Mouse (Mus musculus): ENCODE data around the gene Ttpal. TPM values are rescaled to one million over a fixed set of nuclear protein-coding genes. Genes with fewer than 3 reads are reported as not detected.
A peak's percentile ranks its signal among the peaks of the same experiment; 100 is the strongest.

The Ttpal gene
- polyA plus RNA-seq, 1 experiment from 2014 or later, result 34.4 TPM

DNA sequence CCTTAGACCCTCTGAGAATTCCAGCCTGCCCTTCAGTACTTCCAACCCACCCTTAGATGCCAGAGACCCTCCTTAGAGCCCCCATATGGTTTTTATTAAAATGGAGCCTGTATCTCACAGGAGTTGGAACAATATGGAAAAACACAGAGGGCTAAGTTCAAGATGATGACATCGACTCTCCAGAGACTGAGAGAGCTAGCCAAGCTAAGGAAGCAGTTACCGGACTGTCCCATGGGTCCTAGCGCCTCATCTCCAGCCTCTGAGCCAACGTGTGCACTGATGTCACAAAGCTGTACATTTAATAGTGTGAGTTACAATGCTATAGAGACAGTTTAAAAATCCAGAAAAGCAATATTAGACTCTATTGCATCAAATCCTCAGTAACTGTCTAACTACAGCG lies 11.1 kb upstream of the Ttpal start:
- no peak for DNase-seq (ENCODE audit: low spot score)

DNA sequence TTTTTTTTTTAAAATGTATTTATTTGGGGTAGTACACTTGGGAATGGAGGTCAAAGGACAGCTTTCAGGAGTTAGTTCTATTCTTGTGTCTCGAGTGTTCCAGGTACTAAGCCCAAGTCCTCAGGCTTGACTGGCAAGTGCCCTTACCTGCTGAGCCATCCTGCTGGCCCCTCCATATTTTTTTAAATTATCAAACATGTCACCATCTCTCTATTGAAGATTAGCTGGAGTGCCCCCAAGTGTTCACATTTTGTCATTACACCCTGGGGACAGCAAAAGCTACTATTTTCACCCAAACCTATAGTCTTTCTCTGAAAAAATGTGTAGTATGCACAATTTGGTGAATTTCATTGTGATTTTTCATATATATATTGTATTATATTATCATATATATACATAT lies 10.0 kb upstream of the Ttpal start:
- peak; percentile 43 for DNase-seq (ENCODE audit: low spot score)

GRCm38 (mm10) chr2:163593636-163594282 lies 8.4 kb upstream of the Ttpal start:
- DNase-seq (ENCODE audit: low spot score), result no peak

DNA sequence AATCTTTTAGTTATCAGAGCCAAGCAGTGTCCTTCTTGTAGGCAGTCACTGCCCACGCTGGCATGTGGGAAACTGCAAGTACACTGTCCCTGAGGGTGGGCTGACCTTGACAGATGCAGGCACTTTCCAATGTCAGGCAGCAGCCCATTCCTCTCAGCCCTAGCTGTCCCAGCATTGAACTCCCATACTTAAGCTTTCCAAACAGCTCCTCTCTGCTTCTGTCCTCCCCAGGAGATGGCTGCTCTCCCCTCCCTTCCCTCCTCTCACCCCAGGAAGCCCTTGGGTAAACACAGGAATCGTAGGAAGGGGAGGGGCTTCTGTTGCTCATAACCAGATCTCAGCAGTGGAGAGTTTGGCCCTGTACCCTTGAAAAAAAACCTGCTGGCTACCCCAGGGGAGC lies 7.0 kb upstream of the Ttpal start:
- no peak for DNase-seq (ENCODE audit: low spot score)

DNA sequence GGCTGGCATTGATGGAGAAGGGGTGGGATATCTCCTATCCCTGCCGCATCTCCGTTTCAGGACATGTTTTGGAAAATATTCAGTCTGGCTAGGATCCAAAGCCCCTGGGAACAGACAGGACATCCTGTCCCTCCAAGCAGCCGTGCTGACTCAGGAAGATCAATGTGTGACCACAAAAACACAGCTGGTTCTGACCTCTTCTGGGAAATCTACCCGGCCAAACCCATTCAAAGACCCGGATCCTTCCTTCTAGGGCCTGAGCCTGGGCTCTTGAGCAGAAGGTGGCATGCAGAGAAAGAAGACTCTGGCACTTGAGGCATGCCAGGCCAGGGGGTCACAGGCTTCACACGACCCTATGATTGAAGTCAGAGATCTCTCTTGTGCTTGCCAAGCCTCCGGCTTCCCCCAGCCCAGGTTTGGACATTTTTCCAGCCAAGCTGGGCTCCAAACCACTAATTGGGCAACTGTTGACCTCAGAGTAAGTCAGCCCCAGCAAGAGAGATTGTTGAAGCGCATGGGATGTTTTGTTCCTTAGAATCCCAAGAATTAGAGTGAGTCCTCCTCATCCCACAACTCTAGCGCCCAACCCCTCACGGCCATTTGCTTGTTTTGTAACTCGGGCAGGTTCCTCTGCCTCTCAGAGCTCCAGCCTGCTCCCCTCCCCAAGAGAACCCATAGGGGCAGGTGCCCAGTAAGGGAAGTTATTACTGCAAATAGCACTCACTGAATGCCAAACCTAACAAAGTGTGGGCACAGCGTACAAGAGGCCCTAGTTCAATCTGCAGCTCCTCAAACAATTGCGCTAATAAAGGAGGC lies 5.8 kb upstream of the Ttpal start:
- no peak for DNase-seq (ENCODE audit: low spot score)

GRCm38 (mm10) chr2:163596873-163597155 lies 5.3 kb upstream of the Ttpal start:
- DNase-seq (ENCODE audit: low spot score), result no peak

DNA sequence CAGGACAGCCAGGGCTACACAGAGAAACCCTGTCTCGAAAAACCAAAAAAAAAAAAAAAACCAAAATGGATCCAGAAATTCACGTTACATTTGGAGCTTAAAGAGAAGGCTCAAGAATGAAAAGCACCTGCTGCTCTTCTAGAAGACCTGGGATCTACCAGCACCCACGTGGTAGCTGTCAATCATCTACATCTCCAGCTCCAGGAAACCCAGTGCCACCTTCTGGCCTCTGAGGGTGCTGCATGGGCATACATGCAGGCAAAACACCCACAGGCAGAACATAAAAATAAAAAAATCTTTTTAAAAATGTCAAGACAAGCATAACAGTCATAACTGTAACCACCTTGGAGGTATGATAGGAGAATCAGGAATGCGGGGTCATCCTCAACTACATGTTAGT lies 4.5 kb upstream of the Ttpal start:
- DNase-seq (ENCODE audit: low spot score), result peak; percentile 84

- DNase-seq (ENCODE audit: low spot score), result peak; percentile 77
These were observed 2.9 kb upstream of the Ttpal start for GRCm38 (mm10) chr2:163599226-163599625.

DNA sequence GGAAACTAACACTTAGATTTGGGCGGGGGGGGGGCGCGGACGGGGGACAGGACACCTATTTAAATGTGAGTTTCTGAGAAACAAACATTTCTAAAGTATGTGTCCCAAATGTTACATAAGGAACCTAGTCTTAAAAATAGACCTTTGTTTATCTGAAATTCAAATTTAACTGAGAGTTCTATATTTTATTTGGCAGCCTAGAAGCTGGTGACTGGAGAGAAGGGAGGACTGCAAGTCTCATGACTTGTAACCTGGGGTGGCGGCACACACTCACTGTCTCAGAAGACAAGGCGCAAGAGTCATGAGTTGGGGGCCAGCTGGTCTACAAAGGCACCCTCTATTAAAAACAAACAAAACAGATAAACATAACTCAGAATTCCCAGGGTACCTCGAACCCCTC lies 1.0 kb upstream of the Ttpal start:
- DNase-seq (ENCODE audit: low spot score), result no peak

GRCm38 (mm10) chr2:163601712-163602100 lies 408 bp upstream of the Ttpal start:
- DNase-seq (ENCODE audit: low spot score), result no peak

- DNase-seq (ENCODE audit: low spot score), result no peak
These were observed 4.0 kb downstream of the Ttpal start for GRCm38 (mm10) chr2:163606161-163606560.

DNA sequence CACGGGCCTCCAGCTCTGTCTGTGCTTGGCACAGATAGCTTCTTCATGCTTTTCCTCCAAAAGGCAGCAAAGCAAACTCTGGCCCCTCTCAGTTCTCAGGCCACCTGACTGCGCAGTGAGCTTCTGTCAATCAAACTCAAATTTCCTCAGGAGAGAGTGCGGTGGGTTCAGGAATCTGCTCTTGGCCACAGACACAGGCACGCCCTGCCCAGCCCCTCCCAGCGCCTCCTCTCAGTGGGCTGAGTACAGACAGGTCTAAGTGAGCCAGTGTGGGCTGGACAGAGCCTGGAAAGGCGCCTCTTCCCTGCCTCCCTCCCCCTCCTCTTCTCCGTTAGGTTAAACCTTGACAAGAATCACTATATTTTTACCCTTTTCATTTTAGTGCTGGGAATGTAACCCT lies 5.9 kb downstream of the Ttpal start:
- DNase-seq (ENCODE audit: low spot score), result no peak

DNA sequence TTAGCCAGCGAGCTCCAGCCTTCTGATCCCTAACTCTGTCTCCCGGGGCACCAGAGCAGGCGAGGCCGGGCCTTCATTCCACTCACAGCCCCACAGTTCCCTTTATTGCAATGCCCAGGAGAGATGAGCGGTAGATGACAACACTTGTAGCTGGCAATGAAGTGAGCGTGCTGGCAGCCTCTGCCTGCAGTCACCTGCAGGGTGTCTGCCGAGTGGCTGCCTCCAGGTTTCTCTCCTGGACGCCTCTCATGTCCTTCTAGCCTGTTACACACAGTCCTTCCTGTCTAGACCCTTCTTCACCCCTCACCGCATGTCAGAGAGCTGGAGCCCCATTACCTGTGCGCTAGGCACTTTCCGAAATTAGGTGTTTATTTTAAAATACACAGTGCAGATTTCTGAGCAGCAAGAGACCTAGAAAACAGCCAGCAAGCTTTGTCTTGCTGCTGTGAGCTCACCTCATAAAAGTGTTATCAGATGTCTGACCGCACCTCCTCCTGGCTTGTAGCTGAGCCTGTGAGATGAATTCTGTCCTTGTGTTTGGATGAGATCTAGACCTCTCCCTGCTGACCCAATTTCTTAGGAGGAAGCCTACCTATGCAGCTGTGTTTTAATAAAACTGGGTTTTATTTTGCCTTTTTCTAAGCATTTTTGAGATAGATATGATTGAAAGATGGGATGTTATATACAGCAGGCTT lies 7.3 kb downstream of the Ttpal start:
- DNase-seq (ENCODE audit: low spot score), result no peak

- no peak for DNase-seq (ENCODE audit: low spot score)
These were observed 9.1 kb downstream of the Ttpal start for GRCm38 (mm10) chr2:163611176-163611575.

GRCm38 (mm10) chr2:163613206-163613605 lies 11.1 kb downstream of the Ttpal start:
- no peak for DNase-seq (ENCODE audit: low spot score)

DNA sequence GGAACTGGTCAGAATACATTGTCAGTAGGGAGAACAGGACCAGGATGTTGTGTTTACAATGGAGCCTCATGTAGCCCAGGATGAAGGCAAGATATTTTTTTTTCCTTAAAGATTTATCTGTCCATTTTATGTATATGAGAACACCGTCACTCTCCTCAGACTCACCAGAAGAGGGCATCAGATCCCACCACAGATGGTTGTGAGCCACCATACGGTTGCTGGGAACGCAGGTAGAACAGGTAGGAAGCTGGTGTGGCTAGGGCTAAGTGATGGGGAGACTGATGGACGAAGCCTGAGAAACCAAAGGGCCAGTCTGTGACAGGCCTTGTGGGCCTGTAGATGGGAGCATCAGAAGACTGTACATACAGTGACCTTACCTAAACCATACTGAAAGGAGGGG lies 11.9 kb downstream of the Ttpal start:
- DNase-seq (ENCODE audit: low spot score), result no peak

- no peak for DNase-seq (ENCODE audit: low spot score)
These were observed 13.3 kb downstream of the Ttpal start for GRCm38 (mm10) chr2:163615401-163615800.

DNA sequence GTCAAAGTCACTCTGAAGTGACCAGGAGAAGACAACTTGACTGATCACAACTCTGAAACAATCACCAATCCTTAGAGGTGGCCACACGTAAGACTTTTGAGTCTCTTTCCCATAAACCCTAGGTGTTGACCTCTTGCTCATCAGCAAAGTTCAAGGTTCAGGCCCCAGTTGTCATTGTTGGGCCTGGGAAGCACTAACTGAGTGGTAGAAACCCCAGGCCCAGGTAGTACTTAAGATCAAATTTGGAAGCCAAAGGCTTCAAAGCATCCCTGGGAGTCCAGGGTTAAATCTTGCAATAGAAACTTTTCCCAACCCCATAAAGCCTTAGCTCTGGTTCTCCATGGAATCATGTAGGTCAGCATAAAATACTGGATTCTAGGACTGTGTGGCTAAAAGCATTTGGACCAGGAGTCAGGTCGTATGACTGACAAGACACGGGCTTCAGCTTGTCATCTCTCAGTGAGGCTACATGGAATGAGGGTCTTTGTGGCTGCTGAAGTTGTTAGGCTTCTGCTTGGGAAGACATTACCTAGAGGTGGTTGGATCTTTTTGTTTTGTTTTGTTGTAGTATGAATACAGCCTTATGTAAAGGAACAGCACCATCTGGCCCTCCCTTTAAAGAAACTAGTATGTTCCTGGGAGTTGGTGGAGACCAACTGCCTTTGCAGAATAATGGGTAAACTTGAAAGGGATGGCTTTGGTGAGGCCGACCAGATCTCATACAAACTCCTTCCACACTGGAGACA lies 14.0 kb downstream of the Ttpal start:
- DNase-seq (ENCODE audit: low spot score), result no peak

DNA sequence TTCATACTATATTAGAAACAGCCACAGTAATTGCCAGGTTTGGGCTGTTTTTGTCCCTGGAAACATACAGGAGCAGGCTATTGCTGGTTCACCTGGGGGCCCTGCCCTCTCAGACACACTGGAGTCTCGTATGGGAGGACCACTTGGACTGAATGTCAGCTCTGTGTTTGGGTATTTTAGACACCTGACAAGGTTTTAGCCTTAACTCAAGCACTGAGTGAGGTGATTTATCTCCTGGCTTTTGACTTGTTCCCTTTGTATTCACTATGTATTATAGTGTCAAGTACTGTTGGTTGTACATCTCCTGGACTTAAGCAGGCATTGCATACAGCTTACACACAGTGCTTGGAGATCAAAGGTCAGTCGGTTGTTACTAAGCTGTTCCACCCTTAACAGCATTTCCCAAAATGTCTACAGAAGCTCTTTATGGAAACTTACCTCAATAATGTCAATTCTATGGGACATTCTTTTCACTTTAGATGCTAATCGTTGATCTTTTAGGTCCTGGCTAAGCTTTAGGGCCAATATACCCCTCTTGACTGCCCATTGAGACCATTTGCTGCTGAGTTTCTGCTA lies 14.6 kb downstream of the Ttpal start:
- no peak for DNase-seq (ENCODE audit: low spot score)

DNA sequence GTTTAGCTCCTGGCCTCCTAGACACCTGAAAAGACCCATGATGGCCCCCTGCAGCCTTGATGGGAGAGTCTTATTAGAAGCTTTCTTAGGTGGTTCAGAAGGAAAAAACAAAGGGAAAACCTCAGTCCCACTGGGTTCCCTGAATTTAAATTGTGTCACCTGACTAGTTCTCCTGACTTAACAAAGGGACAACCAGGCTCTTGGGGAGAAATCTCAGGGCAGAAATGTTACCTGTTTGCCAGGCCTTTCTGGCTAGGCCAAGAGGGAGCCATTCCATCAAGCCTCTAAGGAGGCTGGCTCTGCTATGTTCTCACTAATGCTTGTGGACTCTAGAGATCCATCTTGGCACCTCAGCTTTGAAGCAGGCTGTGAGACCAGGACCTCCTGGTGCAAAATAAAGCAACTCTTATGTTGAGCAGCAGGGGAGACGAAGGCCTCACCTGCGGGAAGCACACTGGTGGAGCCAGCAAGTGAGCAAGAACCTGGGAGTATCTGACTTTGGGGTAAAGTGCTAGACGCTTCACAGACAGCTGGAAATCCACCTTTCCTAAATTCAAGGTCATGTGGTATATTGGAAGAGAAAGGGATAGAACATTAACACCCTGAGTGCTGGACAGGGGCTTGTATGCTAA lies 15.2 kb downstream of the Ttpal start:
- DNase-seq (ENCODE audit: low spot score), result no peak

DNA sequence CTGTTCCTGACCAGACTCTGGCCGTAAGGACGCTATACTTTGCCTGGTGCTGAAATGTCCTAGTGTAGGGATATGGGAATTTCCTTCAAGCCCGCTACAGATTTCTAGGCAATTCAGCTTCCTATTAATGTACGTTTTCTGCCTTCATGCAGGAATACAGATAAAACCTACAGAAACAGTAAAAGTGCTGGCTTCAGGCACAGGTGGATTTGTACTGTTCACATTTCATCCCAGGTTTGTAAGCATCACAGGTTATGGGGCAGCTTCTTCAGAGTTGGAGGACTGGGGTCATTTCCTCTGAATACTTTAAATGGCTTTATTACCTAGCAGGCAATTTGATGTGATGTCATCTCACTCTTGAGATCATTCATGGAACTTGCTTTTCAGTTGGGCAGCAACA lies 15.8 kb downstream of the Ttpal start:
- no peak for DNase-seq (ENCODE audit: low spot score)
